Mouse (Mus musculus) right cerebral cortex, postnatal 10 days (tissue): ENCODE results near the gene Ppm1m.
"Not testable (repeated sequence)": the region's sequence is repeated elsewhere in the genome, so short reads cannot be mapped to it uniquely, and the experiment has no call there.

Experiments used
- DNase-seq, 2 experiments: peaks; one replicate each; pipeline ENCODE4 v3.0.0; 2021; ENCODE audit warnings: low spot score in 2 of 2

The Ppm1m gene

DNA sequence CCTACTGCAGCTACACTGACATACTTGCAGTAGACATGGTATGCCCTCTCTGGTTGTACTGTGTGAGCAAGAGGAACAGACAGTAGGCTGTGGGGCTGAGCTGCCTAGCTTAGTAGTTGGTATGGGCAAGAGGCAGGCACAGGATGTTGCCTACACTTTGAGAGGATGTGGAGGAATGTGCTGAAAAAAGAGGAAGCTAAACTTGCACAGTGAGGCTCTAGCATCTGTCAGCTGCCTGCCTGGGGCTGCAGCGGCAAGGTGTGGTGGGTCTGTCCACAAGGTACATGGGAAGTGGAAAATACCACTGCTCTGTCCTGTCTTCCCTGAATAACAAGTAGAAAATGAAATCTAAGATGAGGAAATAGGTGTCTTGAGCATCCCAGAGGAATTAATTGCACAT, 6.5 kb downstream of the Ppm1m start:
- no peak for DNase-seq

DNA sequence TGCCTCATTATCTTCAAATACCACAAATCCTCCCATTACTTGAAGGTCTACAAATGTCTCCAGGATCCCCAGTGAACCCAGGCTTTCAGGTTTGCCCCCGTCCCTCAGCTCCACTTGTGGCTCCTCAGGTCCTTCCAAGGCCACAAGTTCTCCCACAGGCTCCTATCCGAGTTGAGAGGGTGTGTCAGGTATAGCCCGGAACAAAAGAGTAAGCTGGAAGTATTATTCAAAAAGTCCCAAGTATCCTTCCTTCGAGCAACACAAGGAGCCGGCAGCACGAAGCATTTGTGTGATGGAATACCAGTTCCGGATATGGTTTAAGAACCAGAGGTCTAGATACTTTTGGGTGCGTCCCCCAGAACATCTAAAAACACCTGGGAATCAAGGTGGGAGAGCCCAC, 7.5 kb downstream of the Ppm1m start:
- DNase-seq = no peak

DNA sequence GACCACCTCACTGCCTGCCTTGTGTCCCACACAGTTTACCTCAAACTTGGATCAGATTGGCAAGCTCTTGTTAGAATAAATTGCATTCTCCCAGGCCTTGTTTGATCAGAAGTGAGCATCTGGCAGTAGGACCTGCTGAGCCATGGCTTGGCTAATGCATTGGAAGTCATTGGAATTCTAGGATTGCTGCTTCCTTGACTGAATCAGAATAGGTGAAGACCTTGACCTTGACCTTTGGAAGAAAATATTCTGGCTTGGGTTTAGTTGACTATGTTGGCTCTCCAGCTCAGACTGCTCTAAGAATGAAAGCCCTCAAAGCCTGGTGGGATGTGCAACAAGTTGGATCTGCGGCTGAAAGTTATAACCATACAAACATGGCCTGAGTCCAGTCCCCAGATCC, 8.2 kb downstream of the Ppm1m start:
- DNase-seq = no peak

DNA sequence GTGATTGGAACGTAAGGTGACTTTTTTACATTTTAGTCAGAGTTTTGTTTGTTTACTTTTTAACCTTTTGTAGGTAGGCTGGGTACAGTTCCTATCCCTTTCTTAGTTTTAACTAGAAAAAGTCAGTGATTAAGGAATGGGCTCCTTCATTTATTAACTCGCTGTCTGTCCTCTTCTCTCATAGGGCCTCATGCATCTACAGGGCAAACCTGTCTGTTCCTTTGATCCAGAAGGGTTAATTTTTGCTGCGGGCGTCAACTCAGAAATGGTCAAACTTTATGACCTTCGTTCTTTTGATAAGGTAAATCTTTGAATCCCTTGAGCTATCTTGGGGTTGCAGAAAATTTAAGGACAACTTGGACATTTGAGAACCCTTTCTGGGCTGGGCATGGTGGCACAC, 15.6 kb downstream of the Ppm1m start:
- DNase-seq = no peak

DNA sequence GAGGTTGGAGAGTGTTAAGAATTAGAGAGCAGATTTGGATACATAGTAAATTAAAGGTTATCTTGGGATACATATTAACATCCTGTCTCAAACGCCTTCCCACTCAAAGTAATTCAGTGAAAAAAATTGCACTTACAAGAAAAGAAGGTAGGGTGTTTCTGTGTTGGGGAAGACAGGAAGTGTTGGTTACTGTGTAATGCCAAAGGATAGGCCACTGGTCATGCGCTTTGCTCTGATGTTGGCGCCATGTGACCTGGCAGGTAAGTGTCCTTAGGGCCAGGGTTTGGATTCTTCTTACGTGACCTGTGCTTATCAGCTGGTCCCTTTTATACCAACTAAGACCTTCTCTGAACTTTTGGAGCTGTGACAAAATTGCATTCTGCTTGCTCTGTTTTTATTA, 17.4 kb downstream of the Ppm1m start:
- peak in 1 of 2 experiments; percentile 9 for DNase-seq

DNA sequence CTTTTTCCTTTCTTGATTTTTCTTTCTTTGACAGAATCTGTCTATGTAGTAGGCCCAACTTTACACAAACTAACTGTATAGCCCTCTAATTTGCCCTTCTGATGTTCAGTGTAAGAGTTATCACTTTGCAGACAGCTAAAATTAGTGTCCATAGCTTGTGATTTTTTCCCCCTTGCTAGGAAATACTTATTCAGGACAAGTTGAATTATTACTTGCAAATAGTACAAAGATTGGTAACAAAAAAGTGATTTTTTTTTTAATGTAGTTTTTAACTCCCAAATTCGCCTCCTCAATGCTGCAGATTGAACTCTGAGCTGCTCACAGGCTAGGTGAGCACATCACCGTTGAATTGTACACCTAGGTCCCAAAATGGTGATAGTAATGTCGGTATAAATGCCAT, 19.6 kb downstream of the Ppm1m start:
- DNase-seq = no peak

DNA sequence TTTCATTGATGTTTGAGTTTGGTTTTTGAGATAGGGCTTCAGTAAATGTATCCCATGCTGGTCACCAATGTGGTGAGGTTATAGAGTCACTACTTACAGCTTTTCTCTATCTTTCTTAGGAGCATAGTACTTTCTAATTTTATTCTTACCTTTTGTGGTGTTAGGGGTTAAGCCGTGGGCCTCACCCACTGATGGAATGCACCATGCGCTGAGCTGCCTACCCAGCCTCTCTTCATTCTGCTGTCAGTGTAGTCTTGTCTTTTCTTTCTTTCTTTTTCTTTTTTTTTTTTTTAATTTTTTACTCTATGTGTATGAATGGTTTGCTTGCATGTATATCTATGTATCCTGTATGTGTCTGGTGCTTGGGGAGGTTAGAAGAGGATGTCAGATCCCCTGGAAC, 20.1 kb downstream of the Ppm1m start:
- DNase-seq = no peak

DNA sequence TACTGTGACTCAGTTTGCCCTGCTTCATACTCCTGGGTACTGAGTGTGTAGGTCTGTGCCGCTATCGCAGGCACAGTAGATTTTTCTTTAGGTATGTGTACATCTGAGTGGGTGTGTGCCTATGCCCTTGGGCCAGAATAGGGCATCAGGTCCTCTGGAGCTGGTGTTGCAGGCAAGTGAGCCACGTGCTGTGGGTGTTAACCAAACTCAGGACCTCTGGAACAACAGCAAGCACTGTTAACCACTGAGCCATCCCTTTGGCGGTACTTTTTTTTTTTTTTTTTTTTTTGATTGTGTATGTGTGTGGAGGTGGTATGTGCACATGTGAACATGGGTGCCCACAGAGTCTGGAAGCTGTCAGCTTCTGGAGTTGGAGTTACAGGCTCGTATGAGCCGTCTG, 21.7 kb downstream of the Ppm1m start:
- no peak for DNase-seq

DNA sequence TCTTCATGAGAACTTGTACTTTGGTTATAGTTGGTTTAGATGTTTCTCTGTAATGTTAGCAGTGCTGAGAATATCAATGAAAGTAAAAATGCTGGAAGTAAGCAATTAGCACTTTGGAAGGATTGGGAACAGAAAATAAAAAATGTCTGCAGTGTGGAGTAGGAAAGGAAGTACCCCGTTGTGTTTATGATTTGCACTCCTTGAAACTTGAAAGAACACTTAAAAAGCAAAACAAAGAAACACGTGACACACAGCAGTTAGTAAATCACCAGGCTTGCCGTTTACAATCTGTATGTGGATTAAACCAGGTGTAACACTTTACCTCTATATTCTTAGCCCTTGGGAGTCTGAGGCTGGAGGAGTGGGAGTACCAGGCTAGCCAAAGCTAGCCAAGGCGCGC, 22.8 kb downstream of the Ppm1m start:
- DNase-seq = no peak

DNA sequence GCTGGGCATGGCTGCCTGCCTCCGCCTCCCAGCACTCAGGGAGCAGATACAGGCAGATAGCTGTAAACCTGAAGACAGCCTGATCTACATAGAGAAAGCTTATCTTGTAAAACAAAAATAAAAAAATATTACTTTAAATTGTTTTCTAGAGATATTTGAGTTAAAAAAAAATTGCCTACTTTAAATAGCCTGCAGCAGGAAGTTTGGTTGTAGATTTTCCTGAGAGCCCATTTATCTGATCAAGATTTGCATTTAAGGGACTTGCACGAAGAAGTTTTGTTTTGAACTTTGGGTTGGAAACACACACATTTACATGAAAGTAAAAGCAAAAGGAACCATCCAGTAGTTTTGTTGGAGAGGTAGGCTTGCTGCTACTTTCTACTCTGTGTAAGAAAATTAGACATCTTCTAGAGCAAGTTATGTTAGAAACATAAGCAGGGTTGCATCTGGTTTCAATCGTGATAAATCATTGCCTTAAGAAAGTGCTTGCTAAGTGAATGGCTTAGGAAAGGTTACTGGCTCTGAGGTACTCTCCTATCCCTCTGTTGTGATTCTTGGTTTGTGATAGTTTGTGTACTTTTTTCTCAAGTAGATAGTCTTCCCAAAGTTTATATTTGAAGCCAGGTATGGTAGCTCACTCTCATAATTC, 23.9 kb downstream of the Ppm1m start:
- DNase-seq = no peak

DNA sequence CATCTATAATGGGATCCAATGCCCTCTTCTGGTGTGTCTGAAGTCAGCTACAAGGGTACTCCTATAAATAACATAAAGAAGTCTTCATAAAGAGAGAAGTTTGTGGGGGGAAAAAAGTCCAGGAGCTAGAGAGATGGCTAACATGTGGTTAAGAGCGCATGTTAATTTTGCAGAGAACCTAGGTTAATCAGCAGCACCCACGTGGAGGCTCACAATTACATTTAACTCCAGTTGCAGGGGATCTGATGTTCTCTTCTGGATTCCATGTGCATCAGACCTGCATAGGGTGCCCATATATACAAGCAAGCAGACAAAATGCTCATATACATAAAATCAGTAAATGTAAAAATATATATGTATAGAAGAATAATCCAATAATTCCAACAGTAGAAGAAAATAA, 26.2 kb downstream of the Ppm1m start:
- DNase-seq = no peak

DNA sequence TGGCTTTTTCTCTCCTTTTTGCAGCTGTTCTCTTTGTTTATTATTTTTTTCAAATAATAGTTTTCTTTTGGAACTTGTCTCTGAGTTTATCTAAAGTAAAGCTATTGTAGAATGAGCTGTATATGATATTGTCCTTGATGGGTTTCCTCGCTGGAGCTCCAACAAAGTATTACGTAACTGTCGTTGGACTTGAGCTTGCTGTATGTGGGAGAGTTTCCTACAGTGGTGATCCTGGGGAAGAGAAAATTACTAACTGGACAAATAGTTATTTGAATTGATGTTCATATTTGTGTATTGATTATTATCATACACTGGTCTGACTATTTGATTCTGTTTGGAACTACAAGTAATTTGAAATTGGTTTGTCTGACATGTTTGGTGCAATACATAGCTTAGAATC, 27.0 kb downstream of the Ppm1m start:
- DNase-seq = no peak

DNA sequence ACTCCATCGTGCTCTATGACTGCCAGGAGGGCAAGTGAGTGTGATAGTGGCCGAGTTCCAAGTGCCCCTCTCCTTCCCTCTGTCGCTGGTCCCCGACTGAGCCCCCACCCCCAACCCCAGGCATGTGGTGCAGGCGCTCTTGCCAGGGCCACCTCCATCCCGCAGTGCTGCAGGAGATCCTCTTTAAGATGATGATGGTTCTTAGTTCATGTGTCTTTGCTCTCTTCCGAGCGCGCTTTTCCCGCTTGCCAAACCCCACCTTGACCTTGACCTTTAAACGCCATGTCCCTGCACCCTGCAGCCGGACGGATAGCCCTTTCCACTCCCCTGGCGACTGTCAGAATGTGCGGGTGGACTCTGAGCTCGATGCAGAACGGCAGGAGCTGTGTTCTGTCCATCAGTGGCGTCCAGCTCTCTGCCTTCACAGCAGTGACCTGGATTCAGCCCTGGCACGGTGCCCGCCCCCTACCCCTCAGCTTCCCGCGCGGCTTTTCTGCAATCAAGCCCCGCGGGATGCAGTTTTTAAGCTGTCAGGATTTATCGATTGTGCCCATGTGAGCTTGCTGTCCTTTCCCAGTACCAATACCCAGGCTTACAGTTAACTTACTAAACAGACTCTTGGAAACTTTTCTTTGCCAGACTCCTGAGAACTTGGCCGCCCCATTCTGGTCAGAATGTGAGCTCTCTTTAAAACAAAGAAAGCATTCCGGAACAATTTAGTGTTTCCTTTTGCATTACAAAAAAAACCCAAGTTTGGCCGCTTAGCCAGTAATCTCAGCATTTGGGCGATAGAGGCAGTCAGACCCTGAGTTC, 28.0 kb downstream of the Ppm1m start:
- peak; percentile 80 for DNase-seq

DNA sequence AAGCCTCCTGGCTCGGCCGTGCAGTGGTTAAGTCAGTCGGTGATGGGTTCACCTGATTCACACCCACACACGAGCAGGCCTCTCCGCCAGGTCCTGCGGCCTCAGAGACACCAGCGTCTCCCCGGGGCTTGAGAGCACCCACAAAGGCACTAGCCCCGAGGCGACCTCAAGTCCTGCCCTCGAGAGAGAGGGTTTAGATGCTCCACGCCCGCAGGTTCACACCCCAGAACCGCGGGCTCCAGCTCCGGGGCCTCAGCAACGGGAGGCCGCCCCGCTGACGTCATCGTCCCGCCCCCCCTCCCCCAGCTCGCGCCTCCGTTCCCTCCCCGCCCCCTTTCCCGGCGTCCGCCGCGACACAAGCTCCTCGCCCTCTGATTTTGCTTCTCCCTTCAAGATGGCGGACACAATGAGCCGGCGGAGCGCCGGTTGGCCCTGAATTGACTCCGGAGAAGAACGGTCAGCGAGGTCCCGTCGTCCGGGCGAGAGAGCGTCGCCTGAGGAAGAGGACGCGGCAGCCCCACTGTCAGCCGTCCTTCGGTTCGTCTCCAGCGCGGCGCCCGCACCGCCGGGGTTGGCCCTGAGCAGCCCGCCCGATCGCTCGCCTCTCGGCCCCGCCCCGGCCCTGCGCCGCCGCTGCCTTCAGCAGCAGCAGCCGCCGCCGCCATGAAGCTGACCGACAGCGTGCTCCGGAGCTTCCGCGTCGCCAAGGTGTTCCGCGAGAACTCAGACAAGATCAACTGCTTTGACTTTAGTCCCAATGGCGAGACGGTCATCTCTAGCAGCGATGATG, 28.8 kb downstream of the Ppm1m start, which contains the start of gene Wdr82:
Wdr82 (plus strand) TSS at position 373 of the 790 bp plus-strand sequence.
- DNase-seq = peak; percentile 93 to 94

DNA sequence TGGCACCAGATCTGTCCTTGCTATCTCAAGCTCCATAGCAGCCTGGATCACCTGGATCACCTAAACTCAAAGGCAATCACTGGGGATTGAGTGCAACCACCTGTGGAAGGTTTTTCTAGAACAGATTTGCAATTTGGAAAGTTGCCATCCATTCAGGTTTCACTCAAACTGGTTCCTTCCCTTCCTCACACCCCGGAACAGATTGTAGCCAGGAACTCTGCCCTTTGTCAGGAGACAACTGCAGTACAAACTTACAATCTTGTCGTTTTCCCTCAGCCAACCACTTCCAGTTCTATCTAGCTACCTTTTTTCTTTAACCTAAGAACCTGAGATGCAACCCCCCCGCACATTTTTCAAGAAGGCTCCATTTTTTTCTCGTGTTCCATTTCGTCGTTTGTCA, 29.6 kb downstream of the Ppm1m start:
- no peak for DNase-seq

DNA sequence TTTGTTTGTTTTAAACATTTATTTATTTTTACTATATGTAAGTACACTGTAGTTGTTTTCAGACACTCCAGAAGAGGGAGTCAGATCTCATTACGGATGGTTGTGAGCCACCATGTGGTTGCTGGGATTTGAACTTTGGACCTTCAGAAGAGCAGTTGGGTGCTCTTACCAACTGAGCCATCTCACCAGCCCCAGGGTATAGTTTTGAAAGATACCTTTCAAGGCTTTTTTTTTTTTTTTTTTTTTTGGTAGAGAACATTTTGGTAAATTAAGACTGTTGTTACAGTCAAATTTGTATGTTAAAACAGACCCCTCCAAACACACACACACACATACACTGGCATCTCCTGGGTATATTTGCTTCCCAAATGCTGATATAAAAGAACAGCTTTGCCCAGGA, 30.5 kb downstream of the Ppm1m start:
- not testable (repeated sequence) for DNase-seq

DNA sequence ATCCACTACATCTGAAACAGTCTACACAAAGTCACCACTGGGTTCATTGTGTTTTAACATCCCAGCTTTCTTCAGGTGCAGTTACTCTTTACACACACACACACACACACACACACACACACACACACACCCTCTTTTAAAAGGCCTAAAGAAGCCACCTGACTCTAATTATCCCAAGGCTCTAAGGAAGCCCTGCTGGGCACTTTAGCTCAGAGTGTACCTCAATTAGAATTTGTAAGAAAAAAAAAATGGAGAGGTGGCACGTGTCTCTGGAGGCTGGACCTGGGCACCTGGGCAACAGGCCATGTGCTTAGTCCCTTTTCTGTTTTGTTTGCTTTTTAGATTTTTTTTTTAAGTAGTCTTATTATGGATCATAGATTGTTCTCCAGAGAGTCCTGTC, 31.8 kb downstream of the Ppm1m start:
- DNase-seq = no peak

DNA sequence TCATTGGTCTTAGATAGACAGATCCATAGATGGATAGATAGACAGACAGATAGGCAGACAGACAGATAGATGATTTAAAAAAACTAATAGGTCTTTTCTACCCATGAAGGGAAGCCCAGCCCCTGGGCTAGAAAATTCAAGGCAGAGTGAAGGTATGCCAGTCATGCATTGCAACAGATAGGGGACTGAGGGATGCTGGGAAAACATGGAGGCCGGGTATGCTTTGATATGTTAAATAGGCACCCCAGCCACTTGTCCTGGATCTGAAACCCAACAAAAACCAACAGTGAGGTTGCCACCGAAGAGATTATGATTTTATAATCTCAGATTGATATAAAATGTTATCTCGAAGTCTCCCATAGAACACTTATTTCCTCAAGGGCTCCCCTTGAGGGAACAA, 32.3 kb downstream of the Ppm1m start:
- no peak for DNase-seq

DNA sequence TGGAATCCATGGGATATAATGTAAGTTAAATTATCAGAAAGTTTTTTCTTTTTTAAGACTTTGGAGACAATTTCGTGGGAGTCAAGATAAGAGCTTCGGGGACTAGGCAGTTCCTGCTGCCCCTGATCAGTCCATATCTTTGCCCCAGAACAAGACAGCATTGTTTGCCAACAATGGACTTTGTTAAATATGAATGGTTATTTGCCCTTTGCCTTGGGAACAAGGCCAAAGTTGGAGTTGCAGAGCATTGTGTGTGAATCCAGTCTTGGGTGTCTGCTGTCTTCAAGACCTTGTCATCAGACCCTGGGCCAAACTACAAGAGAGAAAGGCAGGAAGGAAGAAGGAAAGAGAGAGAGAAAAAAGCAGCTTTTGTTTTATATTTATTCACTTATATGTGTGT, 32.8 kb downstream of the Ppm1m start:
- no peak for DNase-seq

DNA sequence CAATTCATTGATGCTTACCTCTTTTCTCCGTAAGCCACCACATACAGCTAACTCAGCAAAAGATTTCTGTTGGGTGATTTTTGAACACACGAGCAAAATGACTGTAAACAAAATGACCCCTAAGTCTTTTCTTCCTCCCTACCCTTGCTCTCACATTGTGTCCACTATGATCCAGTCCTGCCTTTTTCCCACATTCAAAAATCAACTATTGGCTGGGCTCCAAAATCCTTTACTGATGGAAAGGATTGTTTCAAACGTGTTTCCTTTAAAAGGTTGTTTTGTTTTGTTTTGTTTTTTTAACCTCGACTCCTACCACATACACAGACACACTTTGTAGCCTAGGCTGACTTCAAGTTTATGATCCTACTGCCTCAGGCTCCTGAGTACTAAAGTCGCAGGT, 39.1 kb downstream of the Ppm1m start:
- no peak for DNase-seq

DNA sequence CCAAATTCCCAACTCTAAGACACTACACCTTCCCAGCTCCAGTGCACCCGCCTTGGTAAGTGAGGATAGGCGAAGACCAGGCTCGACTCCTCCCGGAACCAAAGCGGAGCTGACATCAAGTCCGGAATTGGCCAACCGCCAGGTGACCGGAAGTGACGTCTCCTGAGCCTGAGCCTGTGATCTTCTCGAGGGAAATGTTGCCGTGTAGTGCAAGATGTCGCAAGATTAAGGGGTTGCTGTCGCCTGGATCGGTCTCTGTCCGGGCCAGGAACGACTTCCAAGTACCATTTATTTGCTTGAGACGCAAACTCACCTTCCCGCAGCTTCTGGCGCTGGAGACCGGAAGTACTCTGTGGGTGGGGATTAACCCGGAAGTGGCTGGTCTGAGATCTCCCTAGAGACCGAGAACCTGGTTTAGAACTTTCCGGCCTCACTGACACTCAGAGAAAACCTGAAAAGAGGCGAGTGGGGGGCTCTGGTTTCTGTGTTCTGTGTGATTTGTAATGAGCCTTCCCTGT, 39.7 kb downstream of the Ppm1m start:
- DNase-seq = peak; percentile 96 to 97

DNA sequence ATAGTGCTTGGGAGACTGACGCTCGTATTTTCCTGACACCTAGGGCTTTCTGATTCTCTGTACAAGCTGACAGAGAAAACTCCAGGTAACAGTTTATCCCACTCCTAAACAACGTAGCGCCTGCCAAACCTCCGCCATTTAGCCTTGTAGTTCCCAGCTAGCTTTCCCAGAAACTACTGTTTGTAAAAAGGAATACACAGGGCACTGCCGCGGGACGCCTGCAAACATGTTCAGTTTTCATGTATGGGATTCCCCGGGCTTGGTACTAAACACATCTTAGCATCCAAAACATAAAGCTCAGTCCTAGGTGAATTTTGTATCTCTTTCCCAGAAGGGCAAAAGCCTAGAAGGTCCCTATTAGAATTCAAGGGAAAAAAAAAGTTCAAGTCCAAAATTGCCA, 40.3 kb downstream of the Ppm1m start:
- no peak for DNase-seq
